Mouse (Mus musculus) regulatory T cell (primary cell): ENCODE measurements at regions not wholly inside any gene's neighbourhood (a gene's known extent, or its start where the extent isn't known, plus 50 kb on each side); places are given as distances from the start of the nearest gene placed in this dataset.

ENCODE experiments used
- in situ Hi-C: fragments of 300-600 bp; cut with MboI, MseI; formaldehyde crosslinking; loops from one replicate; pipeline ENCODE4 v1.15.1; 2025; ENCODE audit warnings: high pct_unique_total_duplicates

- in situ Hi-C loops: no loop called here
Observed at GRCm38 (mm10) chr3:39918601-39919000, 612.5 kb upstream of the Intu start.

GRCm38 (mm10) chr3:39925436-39925835, 605.6 kb upstream of the Intu start:
- in situ Hi-C loops: no loop called here

GRCm38 (mm10) chr3:39928421-39928820, 602.7 kb upstream of the Intu start:
- in situ Hi-C loops: no loop called here

- in situ Hi-C loops: no loop called here
Observed at GRCm38 (mm10) chr3:39933372-39933771, 597.7 kb upstream of the Intu start.

- in situ Hi-C loops: no loop called here
Observed at GRCm38 (mm10) chr3:39937719-39938278, 593.3 kb upstream of the Intu start.

GRCm38 (mm10) chr3:39944581-39944980, 586.5 kb upstream of the Intu start:
- in situ Hi-C loops: no loop called here

GRCm38 (mm10) chr3:39952103-39952502, 579.0 kb upstream of the Intu start:
- in situ Hi-C loops: no loop called here

GRCm38 (mm10) chr3:39952556-39952955, 578.5 kb upstream of the Intu start:
- in situ Hi-C loops: no loop called here

- in situ Hi-C loops: no loop called here
Observed at GRCm38 (mm10) chr3:39961836-39962640, 569.0 kb upstream of the Intu start.

- in situ Hi-C loops: no loop called here
Observed at GRCm38 (mm10) chr3:39965431-39965830, 565.7 kb upstream of the Intu start.

GRCm38 (mm10) chr3:39966390-39966789, 564.7 kb upstream of the Intu start:
- in situ Hi-C loops: no loop called here

- in situ Hi-C loops: no loop called here
Observed at GRCm38 (mm10) chr3:39976937-39977336, 554.1 kb upstream of the Intu start.

GRCm38 (mm10) chr3:39978916-39979679, 552.0 kb upstream of the Intu start:
- in situ Hi-C loops: no loop called here

- in situ Hi-C loops: no loop called here
Observed at GRCm38 (mm10) chr3:39982656-39983055, 548.4 kb upstream of the Intu start.

- in situ Hi-C loops: no loop called here
Observed at GRCm38 (mm10) chr3:39987710-39988109, 543.4 kb upstream of the Intu start.

- in situ Hi-C loops: no loop called here
Observed at GRCm38 (mm10) chr3:39998628-39999027, 532.5 kb upstream of the Intu start.

GRCm38 (mm10) chr3:39999846-40000245, 531.2 kb upstream of the Intu start:
- in situ Hi-C loops: no loop called here

GRCm38 (mm10) chr3:40002838-40003237, 528.2 kb upstream of the Intu start:
- in situ Hi-C loops: no loop called here

GRCm38 (mm10) chr3:40010051-40010450, 521.0 kb upstream of the Intu start:
- in situ Hi-C loops: no loop called here

GRCm38 (mm10) chr3:40021682-40022081, 509.4 kb upstream of the Intu start:
- in situ Hi-C loops: no loop called here

- in situ Hi-C loops: no loop called here
Observed at GRCm38 (mm10) chr3:40027713-40028112, 503.4 kb upstream of the Intu start.

- in situ Hi-C loops: no loop called here
Observed at GRCm38 (mm10) chr3:40036177-40036576, 494.9 kb upstream of the Intu start.

- in situ Hi-C loops: no loop called here
Observed at GRCm38 (mm10) chr3:40049721-40050120, 481.4 kb upstream of the Intu start.
